Mouse (Mus musculus) fat pad, adult 2 months (tissue): ENCODE results near the gene Ccdc34.

Source experiments
- DNase-seq: peaks from one replicate; pipeline ENCODE4 v3.0.0-alpha.2; 2011; ENCODE audit warnings: low read depth, low spot score; ENCODE audit errors: extremely low read depth

Ccdc34 gene

DNA sequence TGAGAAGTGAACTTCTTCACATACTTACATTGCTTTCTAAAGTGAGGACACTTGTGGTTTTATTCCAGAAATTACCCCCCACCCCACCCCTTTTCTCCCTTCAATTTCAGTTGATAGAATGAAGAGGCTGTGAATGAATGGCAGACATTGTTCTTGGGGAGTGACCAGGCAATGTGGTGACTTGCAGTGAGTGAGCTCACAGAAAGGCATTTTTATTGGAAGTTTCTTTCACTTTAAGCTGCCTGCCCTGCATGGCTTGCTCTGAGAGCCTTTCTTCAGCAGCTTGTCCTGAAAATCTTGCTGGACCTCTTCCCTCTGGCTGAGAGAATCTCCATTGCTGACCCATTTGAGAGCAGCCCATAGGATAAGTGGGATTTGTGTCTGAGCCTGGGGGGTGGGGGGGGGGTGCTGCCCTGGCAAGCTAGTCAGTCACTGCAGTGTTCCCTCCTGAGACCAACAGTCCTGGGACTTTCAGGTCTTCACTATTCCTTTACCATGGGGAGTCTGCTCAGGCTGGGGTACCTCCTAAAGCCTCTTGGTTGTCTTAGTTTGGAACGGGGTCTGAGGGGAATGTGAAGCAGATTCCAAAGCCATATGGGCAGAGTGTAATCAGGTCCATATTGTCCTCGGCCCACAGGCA, 159.3 kb downstream of the Ccdc34 start:
- DNase-seq, result no peak

GRCm38 (mm10) chr2:110177406-110177805, 159.8 kb downstream of the Ccdc34 start:
- no peak for DNase-seq

DNA sequence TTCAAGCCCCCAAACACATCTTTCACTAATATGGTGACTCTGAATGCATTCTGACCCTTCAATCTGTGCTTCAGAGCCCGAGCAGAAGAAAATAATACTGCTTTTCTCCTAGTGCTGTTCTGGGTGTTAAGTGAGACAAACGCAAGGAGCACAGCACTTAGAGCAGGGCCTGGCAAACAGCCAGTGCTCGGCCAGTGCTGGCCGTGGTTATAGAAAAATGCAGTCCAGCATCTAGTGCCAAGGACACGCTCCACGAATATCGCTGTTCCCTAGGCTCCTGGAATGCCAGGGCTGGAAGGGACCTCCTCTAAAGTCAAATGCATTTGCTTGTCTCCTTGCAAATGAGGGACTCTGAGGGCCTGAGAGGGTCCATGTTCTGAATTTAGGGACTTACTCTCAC, 160.3 kb downstream of the Ccdc34 start:
- DNase-seq, result no peak

- DNase-seq, result no peak
These were observed 162.2 kb downstream of the Ccdc34 start for GRCm38 (mm10) chr2:110179669-110180315.

- DNase-seq, result no peak
These were observed 162.7 kb downstream of the Ccdc34 start for GRCm38 (mm10) chr2:110180316-110180670.

DNA sequence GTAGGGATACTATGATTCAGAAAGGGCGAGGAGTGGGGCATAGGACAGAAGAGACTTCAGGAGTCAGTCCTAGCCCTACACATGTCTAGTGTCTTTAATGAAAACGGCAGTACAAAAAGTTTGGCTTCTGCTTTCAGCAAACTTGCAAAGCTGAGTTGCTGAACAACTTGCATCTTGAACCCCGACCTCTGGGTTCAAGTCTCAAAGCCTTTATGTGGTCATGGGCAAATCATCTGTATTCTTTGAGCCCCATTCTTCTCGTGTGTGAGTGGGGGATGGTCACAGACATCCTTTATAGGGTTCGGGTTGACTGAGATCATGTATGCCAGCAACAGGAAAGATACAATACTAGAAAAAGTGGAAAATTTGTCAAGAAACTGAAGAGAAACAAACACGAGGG, 164.0 kb downstream of the Ccdc34 start:
- DNase-seq, result no peak

- no peak for DNase-seq
These were observed 164.6 kb downstream of the Ccdc34 start for GRCm38 (mm10) chr2:110182248-110182647.

GRCm38 (mm10) chr2:110182795-110183486, 165.3 kb downstream of the Ccdc34 start:
- no peak for DNase-seq

DNA sequence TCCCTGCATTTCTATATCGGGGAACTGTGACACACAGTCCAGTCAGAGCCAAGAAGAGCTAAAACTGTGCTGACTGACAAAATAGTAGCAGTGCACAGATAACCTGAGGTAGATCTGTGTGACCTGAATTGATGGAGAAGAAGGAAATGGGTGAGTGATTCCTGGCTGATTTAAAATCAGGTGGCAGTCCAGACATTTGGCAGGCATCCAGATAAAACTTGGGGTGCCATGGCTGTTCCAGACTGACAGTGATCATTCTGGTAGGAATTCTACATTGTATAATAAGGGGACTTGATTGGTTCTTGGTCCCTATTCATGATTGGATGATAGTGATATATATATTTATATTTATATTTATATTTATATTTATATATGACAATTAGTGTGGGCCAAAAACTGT, 166.5 kb downstream of the Ccdc34 start:
- no peak for DNase-seq

- DNase-seq, result no peak
These were observed 168.9 kb downstream of the Ccdc34 start for GRCm38 (mm10) chr2:110186427-110186980.

- DNase-seq, result no peak
These were observed 171.2 kb downstream of the Ccdc34 start for GRCm38 (mm10) chr2:110188696-110189397.

DNA sequence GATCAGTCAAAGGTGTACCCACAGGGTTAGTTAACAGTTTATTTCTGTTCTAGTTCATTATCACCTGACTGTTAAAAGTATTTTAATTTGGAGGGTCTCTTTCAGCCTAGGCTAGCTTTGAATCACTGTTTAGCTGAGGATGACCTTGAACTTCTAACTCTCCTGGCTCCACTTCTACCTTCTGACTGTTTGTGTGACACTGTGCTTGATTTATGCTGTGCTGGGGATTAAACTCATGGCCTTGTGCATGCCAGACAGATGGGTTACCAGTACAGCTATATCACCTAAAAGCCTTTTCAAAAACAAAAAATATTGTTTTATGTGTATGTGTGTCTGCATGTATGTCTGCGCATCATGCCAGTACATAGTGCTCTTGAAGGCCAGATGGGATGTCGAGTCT, 172.8 kb downstream of the Ccdc34 start:
- no peak for DNase-seq

- no peak for DNase-seq
These were observed 173.6 kb downstream of the Ccdc34 start for GRCm38 (mm10) chr2:110191186-110191690.

GRCm38 (mm10) chr2:110191965-110192701, 174.5 kb downstream of the Ccdc34 start:
- no peak for DNase-seq

DNA sequence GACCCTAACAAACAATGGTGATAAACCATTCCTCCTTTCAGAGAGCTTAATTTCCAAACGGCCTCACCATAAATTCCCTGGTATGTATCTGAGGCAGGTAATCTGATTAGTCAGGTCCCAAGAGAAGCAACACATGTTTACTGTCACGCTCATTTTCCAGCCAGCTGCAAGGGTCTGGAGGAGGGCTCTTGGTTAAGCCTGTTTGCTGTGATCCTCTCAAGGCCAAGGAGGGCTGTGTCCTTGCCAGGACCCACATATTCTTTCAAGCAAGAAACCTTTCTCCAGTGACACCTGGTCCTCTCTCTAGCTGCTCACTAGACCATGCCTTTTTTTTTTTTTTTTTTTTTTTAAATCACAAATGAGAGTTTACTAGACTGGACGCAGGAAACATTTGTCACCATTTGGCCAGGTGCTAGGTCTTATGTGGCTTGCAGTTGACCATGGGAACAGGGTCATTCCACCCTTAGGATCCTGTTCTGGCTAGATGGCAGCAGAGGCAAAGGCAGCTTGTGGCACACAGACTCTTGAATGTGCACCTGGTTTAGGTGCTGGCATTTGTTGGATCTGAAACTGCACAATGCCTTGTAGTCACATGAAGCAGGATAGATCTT, 175.2 kb downstream of the Ccdc34 start:
- DNase-seq, result no peak

DNA sequence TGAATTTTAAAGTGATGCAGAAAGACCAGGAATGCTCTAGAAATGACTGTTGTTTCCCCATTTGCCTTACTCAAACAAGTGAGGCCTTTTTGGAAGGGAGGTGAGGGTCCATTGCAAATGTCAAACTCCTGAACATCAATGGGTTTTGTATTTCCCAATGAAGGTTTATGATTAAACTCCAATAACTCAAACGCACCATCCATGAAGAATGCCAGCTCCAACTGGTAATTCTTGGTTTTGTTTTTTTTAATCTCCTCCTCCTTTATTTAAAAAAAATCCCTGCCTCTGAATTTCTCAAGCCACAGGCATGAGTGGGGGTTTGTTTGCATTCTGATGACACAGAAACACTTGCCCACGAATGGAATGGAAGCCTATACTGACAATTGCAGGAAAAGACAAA, 178.9 kb downstream of the Ccdc34 start:
- DNase-seq, result no peak

DNA sequence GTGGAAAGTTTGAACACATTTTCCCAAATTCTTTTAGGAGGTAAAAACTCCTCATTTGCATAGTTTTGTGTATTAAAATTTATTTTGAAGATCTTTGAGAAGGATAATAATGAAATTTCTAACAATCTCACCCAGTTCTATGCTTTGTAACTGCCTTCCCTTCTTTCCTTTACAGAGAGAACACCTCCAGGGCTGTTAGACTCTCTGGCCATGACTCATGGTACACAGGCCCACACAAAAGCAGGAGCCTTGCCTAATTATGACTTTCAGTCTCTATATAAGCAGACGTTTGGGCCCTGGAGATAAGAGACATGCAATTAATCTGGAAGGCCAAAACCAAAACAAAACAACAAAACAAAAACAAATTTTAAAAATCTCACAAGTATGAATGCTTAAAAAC, 182.0 kb downstream of the Ccdc34 start:
- DNase-seq, result no peak

DNA sequence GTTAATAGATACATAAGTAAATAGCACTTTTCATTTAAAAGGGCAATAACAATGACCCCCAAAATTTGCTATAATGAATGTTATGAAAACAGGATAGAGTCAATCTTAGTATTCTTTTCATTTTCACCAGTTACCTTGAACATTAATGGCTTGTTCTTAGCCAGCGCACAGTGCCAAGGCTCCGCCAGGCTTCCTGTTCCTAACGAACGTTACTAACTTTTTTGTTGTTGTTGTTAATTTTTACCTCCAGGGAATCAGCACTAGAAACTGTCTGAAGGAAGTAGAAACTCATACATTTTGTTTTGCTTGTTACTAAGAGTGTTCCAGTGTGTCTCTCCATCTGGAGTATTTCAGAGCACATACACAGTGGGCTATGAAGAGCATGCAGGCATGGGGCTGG, 184.2 kb downstream of the Ccdc34 start:
- DNase-seq, result no peak

DNA sequence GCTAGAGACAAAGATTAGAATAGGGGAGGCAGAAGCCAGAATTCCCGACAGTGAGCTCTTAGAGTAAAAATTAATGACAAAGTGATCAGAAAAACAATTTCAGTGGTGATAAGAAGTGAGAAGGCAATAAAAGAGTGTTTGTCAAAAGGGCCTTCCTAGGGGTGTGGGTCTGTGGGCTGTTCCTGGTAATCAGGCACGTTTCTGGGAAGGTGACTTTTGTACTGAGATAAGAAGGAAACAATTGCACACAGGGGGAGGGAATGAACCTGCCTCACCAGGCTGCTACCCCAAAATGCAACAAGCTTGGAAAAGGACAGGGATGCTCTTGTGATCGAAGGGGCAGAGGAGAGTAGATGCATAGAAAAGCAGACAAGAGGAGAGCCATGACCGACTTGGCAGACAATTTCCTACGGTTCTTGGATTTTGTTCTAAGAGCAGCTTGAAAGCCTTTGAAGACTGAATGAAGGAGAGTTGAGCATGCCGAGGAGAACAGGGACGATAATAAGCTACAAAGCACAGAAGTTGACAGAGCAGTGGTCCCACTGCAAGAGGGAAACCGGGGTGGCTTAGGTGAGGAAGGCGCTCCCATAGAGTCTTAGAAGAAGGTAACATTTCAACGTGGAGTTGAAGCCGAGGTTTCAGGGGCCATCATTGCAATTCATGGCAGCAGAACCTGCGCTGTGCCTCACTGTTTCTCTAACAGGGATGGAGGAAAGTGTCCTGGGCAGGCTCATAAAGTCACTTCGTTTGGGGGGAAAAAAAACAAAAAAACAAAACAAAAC, 185.3 kb downstream of the Ccdc34 start:
- no peak for DNase-seq
